Mouse (Mus musculus): ENCODE measurements at regions not wholly inside any gene's neighbourhood (a gene's known extent, or its start where the extent isn't known, plus 50 kb on each side); places are given as distances from the start of the nearest gene placed in this dataset.
A peak's percentile ranks its signal among the peaks of the same experiment; 100 is the strongest.

GRCm38 (mm10) chr16:42499514-42499913 is 159.1 kb upstream of the Gap43 start:
- no peaks in the 10 kb centered on the region for H3K4me1 ChIP-seq (ENCODE audit: control insufficient read depth, insufficient read depth, low read length)
- no peak overlapping the region for H3K4me3 ChIP-seq (ENCODE audit: insufficient read depth, low read length)
- no peak for TF ChIP-seq CTCF (IDR thresholded peaks at IDR 0.05; ENCODE audit: borderline replicate concordance, insufficient read depth, low read length)
- TF ChIP-seq POLR2A (IDR thresholded peaks at IDR 0.05; ENCODE audit: low read depth, low read length) = no peak
- H3K27ac ChIP-seq (ENCODE audit: insufficient read depth, low read length) = no peak overlapping the region

GRCm38 (mm10) chr16:42498368-42498767 is 157.9 kb upstream of the Gap43 start:
- TF ChIP-seq POLR2A (IDR thresholded peaks at IDR 0.05; ENCODE audit: low read depth, low read length) (no peak), CTCF (IDR thresholded peaks at IDR 0.05; ENCODE audit: borderline replicate concordance, insufficient read depth, low read length) (no peak)
- no peaks in the 10 kb centered on the region for H3K4me1 ChIP-seq (ENCODE audit: control insufficient read depth, insufficient read depth, low read length)

GRCm38 (mm10) chr16:42493596-42493995 is 153.1 kb upstream of the Gap43 start:
- Histone ChIP-seq H3K27ac (ENCODE audit: insufficient read depth, low read length) (no peak overlapping the region), H3K4me3 (ENCODE audit: insufficient read depth, low read length) (no peak overlapping the region), H3K4me1 (ENCODE audit: control insufficient read depth, insufficient read depth, low read length) (no peaks in the 10 kb centered on the region)
- TF ChIP-seq CTCF (IDR thresholded peaks at IDR 0.05; ENCODE audit: borderline replicate concordance, insufficient read depth, low read length) (no peak), POLR2A (IDR thresholded peaks at IDR 0.05; ENCODE audit: low read depth, low read length) (no peak)

More at GRCm38 (mm10) chr16:42498368-42498767, 157.9 kb upstream of the Gap43 start:
- no peak overlapping the region for H3K4me3 ChIP-seq (ENCODE audit: insufficient read depth, low read length)
- no peak overlapping the region for H3K27ac ChIP-seq (ENCODE audit: insufficient read depth, low read length)

GRCm38 (mm10) chr16:42488745-42489144 is 148.3 kb upstream of the Gap43 start:
- no peak overlapping the region for H3K27ac ChIP-seq (ENCODE audit: insufficient read depth, low read length)

GRCm38 (mm10) chr16:42479978-42480377 is 139.5 kb upstream of the Gap43 start:
- no peak for TF ChIP-seq CTCF (IDR thresholded peaks at IDR 0.05; ENCODE audit: borderline replicate concordance, insufficient read depth, low read length)
- no peak for TF ChIP-seq POLR2A (IDR thresholded peaks at IDR 0.05; ENCODE audit: low read depth, low read length)
- Histone ChIP-seq H3K4me1 (ENCODE audit: control insufficient read depth, insufficient read depth, low read length) (no peaks in the 10 kb centered on the region), H3K27ac (ENCODE audit: insufficient read depth, low read length) (peak overlapping the region; percentile 11; the same call in 1 of the 2 replicates), H3K4me3 (ENCODE audit: insufficient read depth, low read length) (no peak overlapping the region)

More at GRCm38 (mm10) chr16:42488745-42489144, 148.3 kb upstream of the Gap43 start:
- no peak overlapping the region for H3K4me3 ChIP-seq (ENCODE audit: insufficient read depth, low read length)
- no peak for TF ChIP-seq CTCF (IDR thresholded peaks at IDR 0.05; ENCODE audit: borderline replicate concordance, insufficient read depth, low read length)
- no peak for TF ChIP-seq POLR2A (IDR thresholded peaks at IDR 0.05; ENCODE audit: low read depth, low read length)
- H3K4me1 ChIP-seq (ENCODE audit: control insufficient read depth, insufficient read depth, low read length) = no peaks in the 10 kb centered on the region

- H3K4me3 ChIP-seq (ENCODE audit: insufficient read depth, low read length) = no peak overlapping the region
- no peak for TF ChIP-seq CTCF (IDR thresholded peaks at IDR 0.05; ENCODE audit: borderline replicate concordance, insufficient read depth, low read length)
- no peak for TF ChIP-seq POLR2A (IDR thresholded peaks at IDR 0.05; ENCODE audit: low read depth, low read length)
- no peak overlapping the region for H3K27ac ChIP-seq (ENCODE audit: insufficient read depth, low read length)
- no peaks in the 10 kb centered on the region for H3K4me1 ChIP-seq (ENCODE audit: control insufficient read depth, insufficient read depth, low read length)
Observed at GRCm38 (mm10) chr16:42466976-42467375, 126.5 kb upstream of the Gap43 start.

- TF ChIP-seq POLR2A (IDR thresholded peaks at IDR 0.05; ENCODE audit: low read depth, low read length) (no peak), CTCF (IDR thresholded peaks at IDR 0.05; ENCODE audit: borderline replicate concordance, insufficient read depth, low read length) (no peak)
Observed at GRCm38 (mm10) chr16:42456335-42456984, 116.0 kb upstream of the Gap43 start.

GRCm38 (mm10) chr16:42453338-42453737 is 112.9 kb upstream of the Gap43 start:
- no peaks in the 10 kb centered on the region for H3K4me1 ChIP-seq (ENCODE audit: control insufficient read depth, insufficient read depth, low read length)
- TF ChIP-seq POLR2A (IDR thresholded peaks at IDR 0.05; ENCODE audit: low read depth, low read length) = no peak
- no peak for TF ChIP-seq CTCF (IDR thresholded peaks at IDR 0.05; ENCODE audit: borderline replicate concordance, insufficient read depth, low read length)
- no peak overlapping the region for H3K27ac ChIP-seq (ENCODE audit: insufficient read depth, low read length)
- H3K4me3 ChIP-seq (ENCODE audit: insufficient read depth, low read length) = no peak overlapping the region

More at GRCm38 (mm10) chr16:42456335-42456984, 116.0 kb upstream of the Gap43 start:
- no peak overlapping the region for H3K27ac ChIP-seq (ENCODE audit: insufficient read depth, low read length)
- H3K4me3 ChIP-seq (ENCODE audit: insufficient read depth, low read length) = no peak overlapping the region
- H3K4me1 ChIP-seq (ENCODE audit: control insufficient read depth, insufficient read depth, low read length) = peaks cover 3% of the 10 kb centered on the region; the same call in 1 of the 2 replicates

- Histone ChIP-seq H3K4me3 (ENCODE audit: insufficient read depth, low read length) (no peak overlapping the region), H3K4me1 (ENCODE audit: control insufficient read depth, insufficient read depth, low read length) (no peaks in the 10 kb centered on the region), H3K27ac (ENCODE audit: insufficient read depth, low read length) (no peak overlapping the region)
- TF ChIP-seq POLR2A (IDR thresholded peaks at IDR 0.05; ENCODE audit: low read depth, low read length) (no peak), CTCF (IDR thresholded peaks at IDR 0.05; ENCODE audit: borderline replicate concordance, insufficient read depth, low read length) (no peak)
Observed at GRCm38 (mm10) chr16:42449840-42450444, 109.5 kb upstream of the Gap43 start.

GRCm38 (mm10) chr16:42444863-42445423 is 104.5 kb upstream of the Gap43 start:
- Histone ChIP-seq H3K4me1 (ENCODE audit: control insufficient read depth, insufficient read depth, low read length) (no peaks in the 10 kb centered on the region), H3K4me3 (ENCODE audit: insufficient read depth, low read length) (no peak overlapping the region), H3K27ac (ENCODE audit: insufficient read depth, low read length) (no peak overlapping the region)
- no peak for TF ChIP-seq POLR2A (IDR thresholded peaks at IDR 0.05; ENCODE audit: low read depth, low read length)
- TF ChIP-seq CTCF (IDR thresholded peaks at IDR 0.05; ENCODE audit: borderline replicate concordance, insufficient read depth, low read length) = no peak
